Mouse (Mus musculus): ENCODE data around the gene Pms2. TPM values are rescaled to one million over a fixed set of nuclear protein-coding genes. Genes with fewer than 3 reads are reported as not detected.

Gene Pms2
- polyA plus RNA-seq (2015; fragmentation: Nextera tagmentation; extraction: Ambion mirVana) = 22.7 and 24.9 TPM in 2 replicates

GRCm38 (mm10) chr5:143909417-143910400 lies at the start of gene Pms2, which contains the start of gene Aimp2:
Gene Pms2, plus strand, starts transcription at chr5:143909964.
Gene Aimp2, minus strand, starts transcription at chr5:143909847.
- Histone ChIP-seq H3K4me2 (peak within 1 kb of the TSS; percentile 70), H3K27me3 (replicated peaks) (no peaks in the 10 kb centered on the region), H3K4me3 (replicated peaks) (peak within 1 kb of the TSS; percentile 66), H3K9ac (peak within 1 kb of the TSS; percentile 65), H3K36me3 (peaks cover 8% of the 10 kb centered on the region; the same call in 1 of the 2 replicates), H3K27ac (peak within 1 kb of the TSS; percentile 92), H3K4me1 (peaks cover 16% of the 10 kb centered on the region), H3K9me3 (no peaks in the 10 kb centered on the region)
- peak; percentile 97 for ATAC-seq (ENCODE audit: insufficient read depth, low FRiP score, low read depth)
- under 1% methylated on average over 70 of the region's 70 CpGs for WGBS

- no peaks in the 10 kb centered on the region for H3K27me3 ChIP-seq (replicated peaks)
- no peaks in the 10 kb centered on the region for H3K4me1 ChIP-seq
- H3K9me3 ChIP-seq = no peaks in the 10 kb centered on the region
- no peak overlapping the region for H3K4me2 ChIP-seq
- WGBS = 82% methylated on average over 11 of the region's 11 CpGs
- no peak overlapping the region for H3K4me3 ChIP-seq (replicated peaks)
- no peak overlapping the region for H3K9ac ChIP-seq
- no peak overlapping the region for H3K27ac ChIP-seq
- H3K36me3 ChIP-seq = peaks cover 11% of the 10 kb centered on the region
- no peak for ATAC-seq (ENCODE audit: insufficient read depth, low FRiP score, low read depth)
These were observed 38.1 kb upstream of the Pms2 start for GRCm38 (mm10) chr5:143871547-143872169.

- no peaks in the 10 kb centered on the region for H3K27me3 ChIP-seq (replicated peaks)
- peak; percentile 50; the same call in 1 of the 2 replicates for ATAC-seq (ENCODE audit: insufficient read depth, low FRiP score, low read depth)
- H3K9me3 ChIP-seq = no peaks in the 10 kb centered on the region
- H3K9ac ChIP-seq = no peak overlapping the region
- H3K27ac ChIP-seq = no peak overlapping the region
- H3K4me2 ChIP-seq = no peak overlapping the region
- H3K36me3 ChIP-seq = peaks cover 15% of the 10 kb centered on the region
- WGBS = 61% methylated on average over 4 of the region's 4 CpGs
- H3K4me3 ChIP-seq (replicated peaks) = no peak overlapping the region
- H3K4me1 ChIP-seq = no peaks in the 10 kb centered on the region
These were observed 35.2 kb upstream of the Pms2 start for GRCm38 (mm10) chr5:143874571-143874970.

GRCm38 (mm10) chr5:143885274-143885673 lies 24.5 kb upstream of the Pms2 start:
- Histone ChIP-seq H3K9ac (no peak overlapping the region), H3K27ac (no peak overlapping the region), H3K4me3 (replicated peaks) (no peak overlapping the region), H3K27me3 (replicated peaks) (no peaks in the 10 kb centered on the region), H3K4me2 (no peak overlapping the region), H3K4me1 (no peaks in the 10 kb centered on the region), H3K9me3 (no peaks in the 10 kb centered on the region), H3K36me3 (peaks cover 54% of the 10 kb centered on the region)
- no peak for ATAC-seq (ENCODE audit: insufficient read depth, low FRiP score, low read depth)
- 94% methylated on average over 3 of the region's 3 CpGs for WGBS

GRCm38 (mm10) chr5:143890741-143891140 lies 19.0 kb upstream of the Pms2 start:
- H3K4me2 ChIP-seq = no peak overlapping the region
- no peak overlapping the region for H3K9ac ChIP-seq
- H3K27me3 ChIP-seq (replicated peaks) = no peaks in the 10 kb centered on the region
- H3K4me1 ChIP-seq = no peaks in the 10 kb centered on the region
- ATAC-seq (ENCODE audit: insufficient read depth, low FRiP score, low read depth) = no peak
- H3K27ac ChIP-seq = no peak overlapping the region
- H3K9me3 ChIP-seq = no peaks in the 10 kb centered on the region
- no peak overlapping the region for H3K4me3 ChIP-seq (replicated peaks)
- 66% methylated on average over 6 of the region's 6 CpGs for WGBS
- H3K36me3 ChIP-seq = peaks cover 29% of the 10 kb centered on the region

- 73% methylated on average over 9 of the region's 9 CpGs for WGBS
- Histone ChIP-seq H3K27ac (no peak overlapping the region), H3K9me3 (no peaks in the 10 kb centered on the region), H3K36me3 (peaks cover 20% of the 10 kb centered on the region), H3K4me1 (no peaks in the 10 kb centered on the region), H3K4me2 (no peak overlapping the region), H3K9ac (no peak overlapping the region), H3K4me3 (replicated peaks) (no peak overlapping the region), H3K27me3 (replicated peaks) (no peaks in the 10 kb centered on the region)
- no peak for ATAC-seq (ENCODE audit: insufficient read depth, low FRiP score, low read depth)
These were observed 17.4 kb upstream of the Pms2 start for GRCm38 (mm10) chr5:143892255-143892886.

- H3K27ac ChIP-seq = no peak overlapping the region
- H3K9me3 ChIP-seq = no peaks in the 10 kb centered on the region
- H3K9ac ChIP-seq = no peak overlapping the region
- ATAC-seq (ENCODE audit: insufficient read depth, low FRiP score, low read depth) = no peak
- H3K27me3 ChIP-seq (replicated peaks) = no peaks in the 10 kb centered on the region
- H3K4me1 ChIP-seq = no peaks in the 10 kb centered on the region
- H3K36me3 ChIP-seq = peaks cover 23% of the 10 kb centered on the region
- H3K4me3 ChIP-seq (replicated peaks) = no peak overlapping the region
- H3K4me2 ChIP-seq = no peak overlapping the region
- 63% methylated on average over 5 of the region's 5 CpGs for WGBS
These were observed 16.4 kb upstream of the Pms2 start for GRCm38 (mm10) chr5:143893396-143893795.

- H3K36me3 ChIP-seq = peaks cover 33% of the 10 kb centered on the region
- 87% methylated on average over 14 of the region's 14 CpGs for WGBS
- H3K27me3 ChIP-seq (replicated peaks) = no peaks in the 10 kb centered on the region
- H3K4me2 ChIP-seq = no peak within 1 kb of the TSS
- H3K9me3 ChIP-seq = no peaks in the 10 kb centered on the region
- no peaks in the 10 kb centered on the region for H3K4me1 ChIP-seq
- no peak for ATAC-seq (ENCODE audit: insufficient read depth, low FRiP score, low read depth)
- no peak within 1 kb of the TSS for H3K4me3 ChIP-seq (replicated peaks)
- H3K9ac ChIP-seq = no peak within 1 kb of the TSS
- H3K27ac ChIP-seq = no peak within 1 kb of the TSS
These were observed 12.0 kb upstream of the Pms2 start, which contains the start of gene Ankrd61 for GRCm38 (mm10) chr5:143897635-143898330. Gene Ankrd61, minus strand, starts transcription at chr5:143897685.

- H3K27ac ChIP-seq = no peak overlapping the region
- H3K4me1 ChIP-seq = no peaks in the 10 kb centered on the region
- WGBS = 79% methylated on average over 3 of the region's 3 CpGs
- H3K36me3 ChIP-seq = peaks cover 52% of the 10 kb centered on the region
- no peak overlapping the region for H3K4me2 ChIP-seq
- H3K4me3 ChIP-seq (replicated peaks) = no peak overlapping the region
- H3K9ac ChIP-seq = no peak overlapping the region
- no peak for ATAC-seq (ENCODE audit: insufficient read depth, low FRiP score, low read depth)
- no peaks in the 10 kb centered on the region for H3K27me3 ChIP-seq (replicated peaks)
- no peaks in the 10 kb centered on the region for H3K9me3 ChIP-seq
These were observed 7.7 kb upstream of the Pms2 start for GRCm38 (mm10) chr5:143902111-143902510.

- H3K4me2 ChIP-seq = no peak overlapping the region
- H3K4me1 ChIP-seq = peaks cover 8% of the 10 kb centered on the region
- H3K9ac ChIP-seq = no peak overlapping the region
- H3K27me3 ChIP-seq (replicated peaks) = no peaks in the 10 kb centered on the region
- no peaks in the 10 kb centered on the region for H3K9me3 ChIP-seq
- H3K27ac ChIP-seq = no peak overlapping the region
- 79% methylated on average over 4 of the region's 4 CpGs for WGBS
- H3K4me3 ChIP-seq (replicated peaks) = no peak overlapping the region
- ATAC-seq (ENCODE audit: insufficient read depth, low FRiP score, low read depth) = no peak
- peaks cover 43% of the 10 kb centered on the region for H3K36me3 ChIP-seq
These were observed 6.0 kb upstream of the Pms2 start for GRCm38 (mm10) chr5:143903813-143904212.

- WGBS = 86% methylated on average over 8 of the region's 8 CpGs
- H3K4me1 ChIP-seq = peaks cover 16% of the 10 kb centered on the region
- no peak for ATAC-seq (ENCODE audit: insufficient read depth, low FRiP score, low read depth)
These were observed 3.3 kb upstream of the Pms2 start for GRCm38 (mm10) chr5:143906429-143906828.

More at GRCm38 (mm10) chr5:143906429-143906828, 3.3 kb upstream of the Pms2 start:
- H3K9ac ChIP-seq = no peak overlapping the region
- H3K4me3 ChIP-seq (replicated peaks) = no peak overlapping the region
- H3K36me3 ChIP-seq = peaks cover 29% of the 10 kb centered on the region
- no peak overlapping the region for H3K27ac ChIP-seq
- no peaks in the 10 kb centered on the region for H3K9me3 ChIP-seq
- no peaks in the 10 kb centered on the region for H3K27me3 ChIP-seq (replicated peaks)
- no peak overlapping the region for H3K4me2 ChIP-seq
